Comparison of ENCODE assay signal across 9 mouse cellular contexts in the genomic region with DNA sequence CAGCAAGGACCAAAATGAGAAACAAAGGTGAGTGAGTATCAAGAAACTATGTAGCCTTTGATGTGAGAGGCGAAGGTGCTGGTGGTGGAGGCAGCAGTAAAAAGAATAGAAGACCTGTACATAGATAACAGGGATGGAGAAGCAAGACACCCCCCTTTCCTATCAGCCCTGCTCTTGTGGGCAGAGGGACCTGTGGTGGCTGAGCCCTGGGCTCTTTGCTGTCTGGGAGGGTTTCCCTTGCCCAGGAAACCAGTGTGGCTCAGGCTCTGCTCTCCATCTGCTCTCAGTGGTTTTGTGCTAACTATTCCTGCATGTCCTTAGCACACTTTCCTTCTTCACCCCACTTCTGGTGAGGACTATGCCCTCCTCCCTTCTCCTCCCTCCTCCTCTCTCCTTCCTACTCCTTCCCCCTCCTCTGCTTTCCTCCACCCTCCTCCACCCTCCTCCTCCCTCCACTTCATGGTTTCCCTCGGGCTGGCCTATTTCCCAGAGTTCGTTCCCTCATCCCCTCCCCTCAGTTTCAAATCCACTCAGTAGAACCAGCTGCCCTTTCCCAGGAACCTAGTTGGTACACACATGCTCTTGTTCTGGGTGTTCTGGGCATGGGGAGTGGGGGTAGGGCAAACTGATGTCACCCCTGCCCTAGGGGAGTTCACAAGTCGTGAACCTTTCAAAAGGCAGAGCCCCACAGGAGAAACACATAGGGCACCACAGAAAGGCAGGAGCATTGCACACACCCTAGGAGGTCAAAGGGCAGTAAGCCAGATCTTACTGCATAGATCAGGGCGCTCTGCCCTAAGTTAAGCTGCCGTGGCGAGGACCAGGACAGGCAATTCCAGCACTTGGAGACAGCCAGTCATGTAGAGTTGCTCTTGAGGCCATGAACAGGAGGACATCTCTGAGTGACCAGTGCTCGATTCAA.
DNase-seq lines count a peak whose midpoint lies in the region; ATAC-seq and TF ChIP-seq lines count a peak whose summit lies in the region.
"Had no signal": no experiment of that assay in that cellular context is flagged by ENCODE, and none has a peak within 500 bp of the region (broad histone marks: within the 10 kb centered on the region; RNA-seq: fewer than 3 reads in every experiment).

No protein-coding gene starts in this region.

- no peaks in the 10 kb centered on the region for H3K9me3 ChIP-seq in forebrain, postnatal 0 days (ENCODE audit: low read length)
- no peaks in the 10 kb centered on the region for H3K9me3 ChIP-seq in forebrain, embryonic 10.5 days
- H3K9me3 ChIP-seq in midbrain, postnatal 0 days (ENCODE audit: low read length): no peaks in the 10 kb centered on the region
- H3K9me3 ChIP-seq in midbrain, embryonic 15.5 days: no peaks in the 10 kb centered on the region
- no peaks in the 10 kb centered on the region for H3K9me3 ChIP-seq in lung, embryonic 15.5 days
- H3K9me3 ChIP-seq in heart, embryonic 12.5 days (replicated peaks): no peaks in the 10 kb centered on the region
- H3K9me3 ChIP-seq: liver, embryonic 15.5 days had no signal

- no peak overlapping the region for H3K4me3 ChIP-seq in forebrain, postnatal 0 days (ENCODE audit: low read depth, low read length)
- no peak overlapping the region for H3K4me3 ChIP-seq in forebrain, embryonic 10.5 days
- H3K4me3 ChIP-seq in midbrain, postnatal 0 days (ENCODE audit: low read depth, low read length): no peak overlapping the region
- no peak overlapping the region for H3K4me3 ChIP-seq in midbrain, embryonic 15.5 days
- no peak overlapping the region for H3K4me3 ChIP-seq in lung, embryonic 15.5 days
- H3K4me3 ChIP-seq in heart, embryonic 12.5 days: no peak overlapping the region
- H3K4me3 ChIP-seq: liver, embryonic 15.5 days had no signal

- H3K9ac ChIP-seq in forebrain, postnatal 0 days: no peak overlapping the region
- no peak overlapping the region for H3K9ac ChIP-seq in midbrain, postnatal 0 days (replicated peaks; ENCODE audit: low read length, poor library complexity, severe bottlenecking)
- H3K9ac ChIP-seq in midbrain, embryonic 15.5 days: no peak overlapping the region
- H3K9ac ChIP-seq in lung, embryonic 15.5 days: no peak overlapping the region
- no peak overlapping the region for H3K9ac ChIP-seq in heart, embryonic 12.5 days
- H3K9ac ChIP-seq: liver, embryonic 15.5 days had no signal

- no peaks in the 10 kb centered on the region for H3K36me3 ChIP-seq in forebrain, postnatal 0 days (ENCODE audit: insufficient read depth)
- no peaks in the 10 kb centered on the region for H3K36me3 ChIP-seq in forebrain, embryonic 10.5 days (replicated peaks)
- H3K36me3 ChIP-seq in midbrain, postnatal 0 days (ENCODE audit: insufficient read depth, low read length): no peaks in the 10 kb centered on the region
- H3K36me3 ChIP-seq in midbrain, embryonic 15.5 days (replicated peaks): no peaks in the 10 kb centered on the region
- H3K36me3 ChIP-seq in lung, embryonic 15.5 days: no peaks in the 10 kb centered on the region
- H3K36me3 ChIP-seq in heart, embryonic 12.5 days: no peaks in the 10 kb centered on the region
- H3K36me3 ChIP-seq: liver, embryonic 15.5 days had no signal

- ATAC-seq in forebrain, postnatal 0 days: peak; percentile 42; the same call in 1 of the 2 replicates
- no peak for ATAC-seq in midbrain, postnatal 0 days (ENCODE audit: low FRiP score)
- ATAC-seq in midbrain, embryonic 15.5 days (replicated peaks): no peak
- ATAC-seq in lung, embryonic 15.5 days (ENCODE audit: borderline replicate concordance, extremely low read depth, low FRiP score, low TSS enrichment): peak; percentile 45
- ATAC-seq in heart, embryonic 12.5 days (ENCODE audit: insufficient number of reproducible peaks, low FRiP score): no peak

- TF ChIP-seq CTCF in forebrain, postnatal 0 days (IDR thresholded peaks at IDR 0.05; ENCODE audit: low read depth): no peak
- no peak for TF ChIP-seq CTCF in midbrain, postnatal 0 days (IDR thresholded peaks at IDR 0.05)

- peaks cover 5% of the 10 kb centered on the region; the same call in 1 of the 2 replicates for H3K4me1 ChIP-seq in forebrain, postnatal 0 days (ENCODE audit: insufficient read depth)
- H3K4me1 ChIP-seq in forebrain, embryonic 10.5 days: peaks cover 44% of the 10 kb centered on the region
- 0 out of 2 replicates have a peak, but pooled peaks cover 4% of the 10 kb centered on the region for H3K4me1 ChIP-seq in midbrain, postnatal 0 days (ENCODE audit: insufficient read depth, low read length)
- H3K4me1 ChIP-seq in midbrain, embryonic 15.5 days: peaks cover 7% of the 10 kb centered on the region
- peaks cover 36% of the 10 kb centered on the region for H3K4me1 ChIP-seq in lung, embryonic 15.5 days
- H3K4me1 ChIP-seq in heart, embryonic 12.5 days (replicated peaks): peaks cover 8% of the 10 kb centered on the region

- H3K27ac ChIP-seq in forebrain, postnatal 0 days (ENCODE audit: low read depth, low read length): no peak overlapping the region
- no peak overlapping the region; the same call in 1 of the 2 replicates for H3K27ac ChIP-seq in forebrain, embryonic 10.5 days
- H3K27ac ChIP-seq in midbrain, postnatal 0 days (ENCODE audit: low read depth, low read length): no peak overlapping the region
- no peak overlapping the region for H3K27ac ChIP-seq in midbrain, embryonic 15.5 days
- peak overlapping the region; percentile 60 for H3K27ac ChIP-seq in lung, embryonic 15.5 days
- no peak overlapping the region for H3K27ac ChIP-seq in heart, embryonic 12.5 days (ENCODE audit: poor library complexity, severe bottlenecking)
- H3K27ac ChIP-seq: liver, embryonic 15.5 days had no signal

- H3K27me3 ChIP-seq in forebrain, postnatal 0 days (ENCODE audit: insufficient read depth, low read length): peaks cover 5% of the 10 kb centered on the region; the same call in 1 of the 2 replicates
- peaks cover 72% of the 10 kb centered on the region for H3K27me3 ChIP-seq in forebrain, embryonic 10.5 days (ENCODE audit: poor library complexity, severe bottlenecking)
- no peaks in the 10 kb centered on the region for H3K27me3 ChIP-seq in midbrain, postnatal 0 days (ENCODE audit: insufficient read depth, low read length)
- peaks cover 3% of the 10 kb centered on the region; the same call in 1 of the 2 replicates for H3K27me3 ChIP-seq in midbrain, embryonic 15.5 days (replicated peaks)
- H3K27me3 ChIP-seq in lung, embryonic 15.5 days: no peaks in the 10 kb centered on the region
- peaks cover 4% of the 10 kb centered on the region; the same call in 1 of the 2 replicates for H3K27me3 ChIP-seq in heart, embryonic 12.5 days (replicated peaks)
- H3K27me3 ChIP-seq: liver, embryonic 15.5 days had no signal

- no peak overlapping the region for H3K4me2 ChIP-seq in forebrain, postnatal 0 days (ENCODE audit: low read depth)
- no peak overlapping the region for H3K4me2 ChIP-seq in midbrain, postnatal 0 days (ENCODE audit: low read depth, low read length, poor library complexity, severe bottlenecking)
- no peak overlapping the region for H3K4me2 ChIP-seq in midbrain, embryonic 15.5 days
- no peak overlapping the region for H3K4me2 ChIP-seq in lung, embryonic 15.5 days
- no peak overlapping the region for H3K4me2 ChIP-seq in heart, embryonic 12.5 days
- H3K4me2 ChIP-seq: liver, embryonic 15.5 days had no signal

- WGBS in forebrain, postnatal 0 days: 57% methylated on average over 8 of the region's 8 CpGs
- 57% methylated on average over 8 of the region's 8 CpGs for WGBS in forebrain, embryonic 10.5 days
- 57% methylated on average over 8 of the region's 8 CpGs for WGBS in midbrain, postnatal 0 days
- 58% methylated on average over 8 of the region's 8 CpGs for WGBS in midbrain, embryonic 15.5 days
- WGBS in lung, embryonic 15.5 days: 51% methylated on average over 8 of the region's 8 CpGs
- 62% methylated on average over 8 of the region's 8 CpGs for WGBS in heart, embryonic 12.5 days

- no peak for DNase-seq in forebrain, postnatal 0 days
- DNase-seq in forebrain, embryonic 10.5 days (ENCODE audit: extremely low spot score, low spot score): no peak
- DNase-seq in midbrain, postnatal 0 days (ENCODE audit: low spot score): peak; percentile 50
- DNase-seq in layer of hippocampus, adult 9-11 months: no peak
- no peak for DNase-seq in adrenal gland, postnatal 4 days (ENCODE audit: low spot score in 2 of 2)

Comparison
In these comparisons a context has a peak if more than half of its experiments do, and no peak if none do; other contexts are left out.
1. ATAC-seq: peak in forebrain, postnatal 0 days (single experiment) and lung, embryonic 15.5 days (single experiment); none in midbrain, postnatal 0 days (single experiment), midbrain, embryonic 15.5 days (single experiment) and heart, embryonic 12.5 days (single experiment).